Mouse (Mus musculus) 416B (cell line): ENCODE measurements at regions not wholly inside any gene's neighbourhood (a gene's known extent, or its start where the extent isn't known, plus 50 kb on each side); places are given as distances from the start of the nearest gene placed in this dataset.

Experiments used
- DNase-seq: peaks from one replicate; pipeline ENCODE4 v3.0.0; 2011; ENCODE audit warnings: low read depth

DNA sequence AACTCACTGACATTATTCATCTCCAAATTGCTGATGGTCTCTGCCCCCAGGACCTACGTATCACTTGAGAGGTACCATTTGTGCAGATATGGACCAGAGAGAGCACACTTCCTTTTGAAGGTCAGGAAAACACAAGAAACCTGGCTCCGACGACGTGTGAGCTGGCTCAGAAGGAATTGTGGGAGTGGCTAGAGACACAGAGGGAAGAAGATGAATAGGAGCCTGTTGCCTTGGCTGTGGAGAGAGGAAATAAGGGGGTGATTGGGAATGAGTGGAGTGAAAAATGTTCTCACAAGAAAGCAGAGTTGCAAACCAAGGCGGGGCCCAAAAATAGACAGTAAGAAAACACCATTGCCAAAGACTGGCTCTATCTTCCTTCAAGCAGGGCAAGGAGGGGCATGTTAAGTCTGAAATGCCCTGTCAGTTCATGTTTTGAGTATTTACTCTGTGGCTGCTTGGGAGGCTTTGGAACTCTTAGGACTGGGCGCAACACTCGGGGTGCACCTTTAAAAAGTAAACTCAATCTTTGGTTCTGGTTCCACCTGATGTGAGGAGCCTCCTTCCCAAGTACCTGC is 111.6 kb upstream of the Mylip start:
- no peak for DNase-seq

DNA sequence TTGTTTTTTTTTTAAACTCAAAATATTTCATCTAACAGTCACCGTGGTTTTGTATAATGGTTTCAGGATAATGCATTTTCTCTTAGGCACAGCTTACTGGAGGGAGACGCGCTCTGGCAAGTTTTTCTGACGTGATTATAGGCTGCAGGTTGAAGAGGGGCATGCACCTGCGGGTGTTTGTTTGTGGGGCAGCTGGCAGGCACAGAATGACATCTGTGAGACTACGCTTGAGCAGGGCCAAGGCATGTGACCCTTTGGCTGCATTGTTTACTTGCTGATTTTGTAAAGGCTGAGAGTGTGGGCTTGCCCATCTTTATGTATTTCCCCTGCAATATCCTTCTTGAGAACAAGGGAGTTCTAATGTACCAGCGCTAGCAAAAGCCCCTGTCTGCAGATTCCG is 108.4 kb upstream of the Mylip start:
- no peak for DNase-seq

DNA sequence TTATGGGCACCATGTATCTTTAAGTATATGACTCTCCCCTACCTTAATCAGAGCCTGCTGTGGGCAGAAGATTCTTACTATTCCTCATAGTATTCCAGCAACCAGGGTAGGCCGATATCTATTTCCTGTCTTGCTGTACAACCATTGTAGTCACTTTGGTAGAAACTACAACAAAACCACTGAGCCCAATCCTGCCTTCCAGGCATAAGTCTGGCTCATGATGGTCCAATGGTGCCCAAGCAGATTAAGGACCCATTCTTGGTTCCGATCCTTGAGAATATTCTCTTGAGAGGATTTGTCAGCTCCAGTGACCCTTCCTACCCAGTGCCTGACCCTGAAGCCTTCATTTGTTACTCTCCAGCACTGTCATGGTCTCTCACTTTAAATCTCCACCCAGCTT is 102.9 kb upstream of the Mylip start:
- DNase-seq: no peak

DNA sequence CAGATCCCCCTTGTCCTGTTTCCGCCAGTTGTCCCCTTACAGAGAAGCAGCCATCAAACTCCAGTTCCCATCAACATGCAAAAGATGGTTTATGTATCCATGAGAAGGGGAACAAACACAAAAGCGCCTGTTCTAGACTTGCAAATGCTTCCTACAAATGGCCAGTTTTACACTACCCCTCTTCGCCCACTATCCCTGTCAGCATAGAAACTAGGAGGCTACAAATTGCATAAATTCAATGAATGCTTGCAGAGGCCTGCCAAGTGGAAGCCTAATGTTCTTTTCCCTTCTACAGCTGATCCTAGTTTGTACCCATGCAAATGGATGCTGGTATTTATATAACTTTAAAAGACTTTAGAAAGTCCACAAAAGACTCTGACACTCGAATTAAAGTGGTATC is 102.3 kb upstream of the Mylip start:
- no peak for DNase-seq

- DNase-seq: no peak
These were observed 99.6 kb upstream of the Mylip start for GRCm38 (mm10) chr13:45289976-45290375.

GRCm38 (mm10) chr13:45294691-45295090 is 94.9 kb upstream of the Mylip start:
- no peak for DNase-seq

GRCm38 (mm10) chr13:45300610-45301009 is 88.9 kb upstream of the Mylip start:
- DNase-seq: no peak

DNA sequence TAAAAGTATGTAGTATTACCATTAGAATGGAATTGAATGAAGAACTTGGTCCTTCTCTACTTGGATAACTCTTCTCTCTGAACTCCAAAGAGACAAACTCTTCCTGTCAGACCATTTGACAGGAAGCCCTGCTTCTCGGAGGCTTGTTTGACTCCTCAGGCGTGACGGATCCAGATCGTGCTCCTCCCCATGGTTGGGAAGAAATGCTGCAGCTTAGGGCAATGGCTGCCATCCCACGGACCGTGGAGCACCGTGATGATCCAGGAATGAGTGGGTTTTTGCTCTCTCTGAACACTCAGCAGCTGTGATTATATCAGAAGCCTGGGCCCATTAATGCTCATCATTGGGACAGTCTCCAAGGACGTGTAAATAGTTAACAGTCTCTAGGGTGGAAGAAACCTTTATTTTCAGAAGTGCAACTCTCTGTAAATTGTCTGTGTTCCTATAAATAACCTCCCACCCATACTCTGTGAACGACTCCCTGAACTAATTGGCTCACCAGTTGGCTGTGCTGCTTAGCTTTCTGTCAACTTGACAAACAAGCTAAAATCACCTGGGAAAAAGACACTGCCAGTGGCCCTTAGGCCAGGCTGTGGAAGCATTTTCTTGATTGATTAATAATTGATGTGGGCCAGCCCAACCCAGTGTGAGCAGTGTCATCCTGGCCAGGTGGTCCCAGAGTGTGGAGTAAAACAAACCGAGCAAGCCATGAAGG is 88.2 kb upstream of the Mylip start:
- no peak for DNase-seq

DNA sequence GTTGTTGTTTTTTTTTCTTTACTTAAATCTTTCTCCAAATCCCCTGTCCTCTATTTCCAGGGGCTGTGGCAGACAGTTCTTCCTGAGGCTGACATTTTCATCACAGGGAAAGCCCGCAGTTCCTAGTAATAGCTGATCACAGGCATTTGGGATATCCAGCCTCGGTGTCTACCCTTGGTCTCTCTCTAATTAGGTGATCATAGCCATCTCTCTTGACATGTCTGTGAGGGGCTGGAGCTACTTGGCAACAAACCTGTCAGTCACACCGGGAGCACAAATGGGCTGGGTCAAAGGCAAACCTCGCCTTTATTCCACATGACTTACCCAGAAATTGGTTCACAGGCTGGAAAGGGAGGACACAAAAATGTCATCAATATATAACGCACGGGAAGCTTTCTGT is 86.7 kb upstream of the Mylip start:
- no peak for DNase-seq

GRCm38 (mm10) chr13:45306177-45306576 is 83.4 kb upstream of the Mylip start:
- no peak for DNase-seq

GRCm38 (mm10) chr13:45307226-45307625 is 82.3 kb upstream of the Mylip start:
- no peak for DNase-seq

- DNase-seq: no peak
These were observed 69.9 kb upstream of the Mylip start for GRCm38 (mm10) chr13:45319646-45320045.

- no peak for DNase-seq
These were observed 63.7 kb upstream of the Mylip start for GRCm38 (mm10) chr13:45325736-45326293.

DNA sequence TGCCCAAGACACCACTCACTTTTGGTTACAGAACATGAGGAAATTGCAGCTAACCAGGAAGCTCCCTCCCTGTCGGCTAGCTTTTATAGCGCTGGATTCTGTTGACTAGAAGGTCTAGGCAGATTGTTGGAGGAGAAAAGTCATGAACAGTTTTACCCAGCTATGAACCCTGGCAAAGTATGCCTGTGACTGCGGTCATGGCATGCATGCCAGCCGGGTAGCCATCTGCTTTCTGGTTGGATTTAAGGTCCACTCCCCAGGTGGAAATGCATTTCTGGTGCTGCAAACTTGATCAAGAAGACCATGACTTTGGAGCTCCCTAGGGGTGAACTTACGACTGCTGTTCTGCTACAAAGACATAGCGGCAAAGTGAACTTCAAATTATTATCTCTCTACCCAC is 62.8 kb upstream of the Mylip start:
- no peak for DNase-seq

GRCm38 (mm10) chr13:45330561-45330960 is 59.0 kb upstream of the Mylip start:
- DNase-seq: no peak

GRCm38 (mm10) chr13:45332031-45332430 is 57.5 kb upstream of the Mylip start:
- no peak for DNase-seq

GRCm38 (mm10) chr13:45333634-45334033 is 55.9 kb upstream of the Mylip start:
- no peak for DNase-seq
